Mouse (Mus musculus) testis, adult 2 months (tissue): ENCODE data around the gene Fut4. TPM values are rescaled to one million over a fixed set of nuclear protein-coding genes. Genes with fewer than 3 reads are reported as not detected.
A peak's percentile ranks its signal among the peaks of the same experiment; 100 is the strongest.

Experiments used
- H3K27ac ChIP-seq: fragments of 200-500 bp; 2 replicates; pipeline ENCODE4 v1.5.1; 2012; ENCODE audit warnings: low read depth, low read length; ENCODE audit not compliant: control insufficient read depth, insufficient read depth
- H3K27me3 ChIP-seq: fragments of 200-500 bp; 2 replicates; pipeline ENCODE4 v1.6.1; 2012; ENCODE audit warnings: mild to moderate bottlenecking, low read length, moderate library complexity; ENCODE audit not compliant: control insufficient read depth, insufficient read depth
- H3K36me3 ChIP-seq: fragments of 200-500 bp; 2 replicates; pipeline ENCODE4 v1.6.1; 2012; ENCODE audit warnings: mild to moderate bottlenecking, low read length; ENCODE audit not compliant: control insufficient read depth, insufficient read depth
- H3K4me1 ChIP-seq: fragments of 200-500 bp; 2 replicates; pipeline ENCODE4 v1.6.1; 2012; ENCODE audit warnings: low read length; ENCODE audit not compliant: control insufficient read depth, insufficient read depth
- H3K4me3 ChIP-seq: fragments of 200-500 bp; 2 replicates; pipeline ENCODE4 v1.5.1; 2012; ENCODE audit warnings: low read depth, mild to moderate bottlenecking, low read length, moderate library complexity, mixed read lengths; ENCODE audit not compliant: control insufficient read depth
- CTCF ChIP-seq: fragments of 200-500 bp; IDR thresholded peaks from 2 replicates; pipeline ENCODE4 v1.5.1; 2012; ENCODE audit warnings: low read depth, mild to moderate bottlenecking, inconsistent platforms, low read length, moderate library complexity; ENCODE audit not compliant: control insufficient read depth, insufficient read depth, insufficient replicate concordance
- POLR2A ChIP-seq: fragments of 200-500 bp; IDR thresholded peaks from 2 replicates; pipeline ENCODE4 v1.6.1; 2012; ENCODE audit warnings: low read depth, mild to moderate bottlenecking, inconsistent platforms, low read length, moderate library complexity; ENCODE audit not compliant: control insufficient read depth
- polyA plus RNA-seq: library from polyadenylated mRNA; depleted of rRNA; stranded (reverse); fragments of >200 nt; gene quantifications from 2 replicates; pipeline ENCODE4 v1.2.3, GENCODE M21; 2012; rRNA removed

The Fut4 gene
- 0.22 and 0.46 TPM in 2 replicates for polyA plus RNA-seq

GRCm38 (mm10) chr9:14752001-14752522, at the start of gene Fut4:
Gene Fut4 (minus strand): TSS chr9:14752393.
- Histone ChIP-seq H3K4me3 (peak within 1 kb of the TSS; percentile 43), H3K27ac (no peak within 1 kb of the TSS), H3K27me3 (no peaks in the 10 kb centered on the region), H3K36me3 (no peaks in the 10 kb centered on the region), H3K4me1 (peaks cover 16% of the 10 kb centered on the region)
- no peak for TF ChIP-seq POLR2A
- TF ChIP-seq CTCF, result no peak

- H3K27me3 ChIP-seq, result no peaks in the 10 kb centered on the region
- no peaks in the 10 kb centered on the region for H3K4me1 ChIP-seq
- no peak for TF ChIP-seq POLR2A
- no peak for TF ChIP-seq CTCF
- no peak overlapping the region for H3K4me3 ChIP-seq
- H3K27ac ChIP-seq, result no peak overlapping the region
- peaks cover 1% of the 10 kb centered on the region; the same call in 1 of the 2 replicates for H3K36me3 ChIP-seq
Measured at GRCm38 (mm10) chr9:14787356-14787755, 35.2 kb upstream of the Fut4 start.

GRCm38 (mm10) chr9:14784039-14785002, 32.1 kb upstream of the Fut4 start, which contains the start of the genes Mre11a and Ankrd49:
Gene Mre11a (plus strand): TSS chr9:14784654.
Gene Ankrd49 (minus strand): TSS chr9:14784856.
- Histone ChIP-seq H3K27me3 (no peaks in the 10 kb centered on the region), H3K27ac (peak within 1 kb of the TSS; percentile 99), H3K4me1 (no peaks in the 10 kb centered on the region), H3K36me3 (peaks cover 2% of the 10 kb centered on the region; the same call in 1 of the 2 replicates), H3K4me3 (peak within 1 kb of the TSS; percentile 98)
- TF ChIP-seq CTCF, result no peak
- peak; percentile 77 for TF ChIP-seq POLR2A

- Histone ChIP-seq H3K4me3 (no peak overlapping the region), H3K27me3 (no peaks in the 10 kb centered on the region), H3K4me1 (no peaks in the 10 kb centered on the region), H3K36me3 (peaks cover 2% of the 10 kb centered on the region; the same call in 1 of the 2 replicates), H3K27ac (no peak overlapping the region)
- no peak for TF ChIP-seq CTCF
- no peak for TF ChIP-seq POLR2A
Measured at GRCm38 (mm10) chr9:14778341-14778740, 26.1 kb upstream of the Fut4 start.

GRCm38 (mm10) chr9:14773813-14774212, 21.6 kb upstream of the Fut4 start:
- no peak overlapping the region for H3K4me3 ChIP-seq
- no peaks in the 10 kb centered on the region; the same call in none of the 2 replicates for H3K4me1 ChIP-seq
- no peaks in the 10 kb centered on the region for H3K36me3 ChIP-seq
- no peaks in the 10 kb centered on the region for H3K27me3 ChIP-seq
- no peak for TF ChIP-seq CTCF
- TF ChIP-seq POLR2A, result no peak
- H3K27ac ChIP-seq, result no peak overlapping the region

- Histone ChIP-seq H3K36me3 (no peaks in the 10 kb centered on the region), H3K27ac (no peak overlapping the region), H3K4me3 (peak overlapping the region; percentile 54), H3K27me3 (no peaks in the 10 kb centered on the region), H3K4me1 (no peaks in the 10 kb centered on the region; the same call in none of the 2 replicates)
- TF ChIP-seq CTCF, result no peak
- no peak for TF ChIP-seq POLR2A
Measured at GRCm38 (mm10) chr9:14772074-14772473, 19.9 kb upstream of the Fut4 start.
